Mouse (Mus musculus) T-helper 17 cell (primary cell): ENCODE data around the gene Ttc14.

Source experiments
- in situ Hi-C, 2 experiments: fragments of 300-600 bp; cut with MboI, MseI; formaldehyde crosslinking; loops; 1 replicate in 1 of 2; 2 replicates in 1 of 2; pipeline ENCODE4 v1.15.1; 2025; ENCODE audit warnings: high pct_unique_total_duplicates in 2 of 2

The Ttc14 gene

DNA sequence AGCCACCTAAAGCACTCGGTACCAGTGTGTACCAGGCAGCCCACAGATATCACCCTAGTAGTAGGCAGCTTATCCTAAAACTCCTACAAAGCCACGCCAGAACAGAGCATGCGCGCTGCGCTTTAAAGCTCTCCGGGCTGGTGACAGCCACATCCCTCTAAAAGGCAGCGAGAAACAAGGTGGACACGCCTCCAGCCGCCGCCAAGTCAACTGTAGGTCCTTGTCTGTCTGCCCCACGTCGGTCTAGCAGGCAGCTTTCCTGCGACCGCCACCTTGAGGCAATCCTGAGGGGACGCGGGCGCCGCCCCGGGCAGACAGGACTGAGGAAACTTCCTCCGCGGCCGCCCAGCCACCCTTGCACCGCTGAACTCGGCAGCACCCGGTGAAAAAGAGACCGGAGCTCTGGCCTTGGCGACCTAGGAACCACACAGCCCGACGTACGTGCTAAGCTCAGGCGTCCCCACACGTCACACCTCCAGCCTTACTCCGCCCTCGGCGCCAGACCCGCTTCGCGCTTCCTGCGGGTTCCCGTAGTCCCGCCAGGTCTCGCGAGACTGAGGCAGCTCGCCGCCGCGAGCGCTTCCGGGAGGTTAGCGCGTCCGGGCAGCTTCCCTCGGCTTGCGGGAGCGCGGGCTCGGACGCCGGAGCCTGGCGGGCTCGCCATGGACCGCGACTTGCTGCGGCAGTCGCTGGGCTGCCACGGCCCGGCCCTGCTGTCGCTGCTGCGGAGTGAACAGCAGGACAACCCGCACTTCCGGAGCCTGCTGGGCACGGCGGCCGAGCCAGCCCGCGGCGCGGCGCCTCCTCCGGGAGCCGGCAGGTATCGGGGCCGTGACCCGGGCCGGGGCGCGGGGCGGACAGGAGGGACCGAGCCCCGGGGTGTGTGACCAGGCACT lies at the start of gene Ttc14:
Ttc14 (plus strand) TSS at position 216 of the 896 bp plus-strand sequence.
- in situ Hi-C loops = loop anchor here (5.0 to 25.0 kb wide), 6 partner anchors 1058 to 1463 kb away; partner anchors contain the start of genes Mfn1 (in 1 of the 2), Zfp639 (in 1 of the 2) and Zmat3 (in 1 of the 2)

DNA sequence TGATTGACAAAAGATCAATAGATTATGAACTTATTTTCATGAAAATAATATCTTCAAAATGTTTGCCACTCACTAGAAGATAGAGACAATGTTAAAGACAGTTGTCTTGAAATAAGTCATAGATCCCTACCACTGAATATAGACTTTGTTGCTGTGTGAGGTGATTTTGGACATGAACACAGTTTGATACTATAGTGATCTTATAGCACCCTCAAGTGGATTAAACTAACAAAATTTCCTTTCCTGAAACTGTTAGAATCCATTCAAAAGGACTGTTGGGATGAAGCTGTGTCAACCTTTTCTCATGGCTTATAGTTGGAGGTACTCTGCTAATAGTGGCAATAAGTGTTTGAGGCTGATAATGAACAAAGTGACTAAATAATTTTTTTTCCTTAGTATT lies 8.7 kb upstream of the Ttc14 start:
- in situ Hi-C loops = loop anchor here in 1 of 2 experiments (25.0 kb wide), 1 partner anchor 1454 kb away; no protein-coding TSS in a partner anchor

GRCm38 (mm10) chr3:33800513-33800820 lies 835 bp downstream of the Ttc14 start:
- in situ Hi-C loops = loop anchor here (5.0 to 25.0 kb wide), 5 partner anchors 1058 to 1438 kb away; partner anchors contain the start of genes Mfn1 (in 1 of the 2), Zfp639 (in 1 of the 2) and Zmat3 (in 1 of the 2)

DNA sequence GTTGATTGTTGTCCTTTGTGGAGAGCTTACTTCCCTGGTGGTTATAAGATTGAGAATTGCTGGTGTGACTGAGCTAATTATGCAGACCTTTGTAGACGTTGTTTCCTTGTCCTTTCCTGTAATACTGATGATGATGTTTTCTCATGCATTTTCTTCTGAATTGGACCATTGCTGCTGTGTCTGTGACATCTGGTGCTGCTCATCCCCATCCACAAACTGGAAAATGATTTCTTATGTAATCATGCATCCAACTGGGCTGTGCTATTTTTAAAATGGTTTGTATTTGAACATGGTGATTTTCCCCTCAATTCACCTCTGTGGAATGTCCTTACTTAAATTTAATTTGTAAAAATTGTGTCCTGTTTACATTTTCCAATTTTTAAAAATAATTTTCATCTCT lies 7.5 kb downstream of the Ttc14 start:
- in situ Hi-C loops = loop anchor here (10.0 to 25.0 kb wide), 4 partner anchors 1092 to 1445 kb away; partner anchors contain the start of genes Mfn1 (in 1 of the 2), Zfp639 (in 1 of the 2) and Zmat3 (in 1 of the 2)

DNA sequence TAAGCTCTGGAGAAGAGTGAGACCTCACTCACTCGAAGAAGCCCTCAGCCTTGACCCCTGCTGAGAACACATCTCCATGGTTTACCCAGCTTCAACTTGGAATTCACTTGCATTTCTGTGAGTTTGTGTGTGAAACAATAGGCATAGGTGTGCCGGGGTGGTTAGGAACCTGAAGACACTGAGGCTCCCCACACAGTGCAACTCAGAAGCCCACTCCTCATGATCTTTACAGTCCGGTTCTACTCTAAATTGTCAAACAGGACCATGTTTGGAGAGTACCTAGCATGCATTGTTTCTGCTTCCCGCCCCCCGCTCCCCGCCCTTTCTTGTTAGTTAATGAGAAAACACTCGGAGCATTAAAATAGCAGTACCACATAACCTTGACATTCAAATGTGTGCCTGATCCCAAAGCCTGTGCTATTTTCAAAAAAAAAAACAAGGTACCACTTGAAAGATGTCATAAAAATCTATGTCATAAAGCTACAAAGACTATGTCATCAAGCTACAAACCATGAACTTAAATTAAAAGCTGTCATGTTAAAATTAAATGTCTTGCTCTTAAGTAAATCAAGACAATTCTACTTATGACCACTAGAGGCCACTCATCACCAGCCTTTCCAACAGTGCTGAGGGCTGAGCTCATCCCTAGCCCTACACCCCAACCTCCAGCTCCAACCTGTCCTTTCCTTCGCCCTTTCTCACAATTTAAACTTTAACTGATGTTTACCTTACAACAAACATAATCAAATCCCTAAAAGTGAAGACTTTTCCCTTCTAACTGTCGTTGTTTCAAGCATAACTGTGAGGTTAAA lies 24.7 kb downstream of the Ttc14 start:
- in situ Hi-C loops = loop anchor here (5.0 to 25.0 kb wide), 4 partner anchors 93 to 1462 kb away; partner anchors contain the start of genes Mfn1 (in 1 of the 2), Zfp639 (in 1 of the 2) and Zmat3 (in 1 of the 2)

DNA sequence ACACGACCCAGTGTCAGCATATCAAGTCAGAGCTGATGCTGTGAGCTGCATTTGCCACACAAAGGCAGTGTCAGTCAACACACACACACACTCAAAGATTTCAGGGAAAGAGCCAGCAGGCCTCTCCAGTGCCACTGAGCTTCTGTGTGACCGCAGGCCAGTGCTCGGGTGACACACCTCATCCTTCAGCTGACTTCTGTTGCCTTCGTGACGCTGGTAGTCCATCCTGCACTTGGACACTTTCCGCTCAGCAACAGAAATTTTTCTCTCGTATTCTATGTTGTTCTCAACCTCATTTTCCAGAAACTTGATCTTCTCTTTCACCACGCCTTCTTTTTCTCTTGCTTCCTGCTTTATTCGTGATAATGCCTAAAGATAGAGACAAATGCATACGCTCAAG lies 32.7 kb downstream of the Ttc14 start:
- in situ Hi-C loops = loop anchor here in 1 of 2 experiments (25.0 kb wide), 1 partner anchor 255 kb away; the partner anchor contains the start of gene Dnajc19

DNA sequence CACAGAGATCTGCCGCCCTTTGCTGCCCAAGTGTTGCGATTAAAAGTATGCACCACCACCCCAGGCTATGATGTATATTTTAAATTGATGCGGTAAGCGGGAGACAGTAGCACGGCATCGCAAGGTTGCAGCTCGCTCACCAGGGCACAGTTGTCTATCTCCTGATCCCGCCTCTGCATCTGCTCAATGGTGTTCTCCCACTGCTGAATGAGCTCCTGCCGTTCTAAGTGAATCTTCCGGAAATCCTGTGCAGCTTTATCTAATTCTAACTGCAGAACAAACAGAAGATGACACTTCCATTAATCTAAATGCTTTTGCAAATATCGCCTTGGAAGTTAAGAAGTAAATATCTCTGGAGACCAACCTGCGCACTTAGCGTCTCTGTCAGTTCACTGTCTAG lies 36.9 kb downstream of the Ttc14 start:
- in situ Hi-C loops = loop anchor here in 1 of 2 experiments (25.0 kb wide), 1 partner anchor 251 kb away; the partner anchor contains the start of gene Dnajc19

DNA sequence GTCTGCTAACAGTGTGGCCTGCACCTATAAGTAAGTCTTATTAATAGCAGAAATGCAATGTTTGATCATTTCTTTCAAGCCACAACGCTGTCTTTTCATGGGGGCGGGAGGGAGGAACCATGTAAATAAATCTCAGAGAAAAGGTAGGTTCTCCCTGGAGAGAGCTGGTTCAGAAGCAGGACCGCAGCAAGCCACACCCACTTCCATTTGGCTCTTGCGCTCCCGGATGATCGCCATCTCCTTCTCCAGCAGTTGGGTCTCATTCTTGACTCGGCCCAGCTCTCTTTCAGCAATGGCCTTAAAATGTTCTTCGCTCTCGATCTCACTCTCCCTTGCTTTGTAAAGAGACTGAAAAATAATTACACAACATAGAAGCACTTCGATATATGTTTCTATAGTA lies 39.2 kb downstream of the Ttc14 start:
- in situ Hi-C loops = loop anchor here in 1 of 2 experiments (25.0 kb wide), 1 partner anchor 248 kb away; the partner anchor contains the start of gene Dnajc19

DNA sequence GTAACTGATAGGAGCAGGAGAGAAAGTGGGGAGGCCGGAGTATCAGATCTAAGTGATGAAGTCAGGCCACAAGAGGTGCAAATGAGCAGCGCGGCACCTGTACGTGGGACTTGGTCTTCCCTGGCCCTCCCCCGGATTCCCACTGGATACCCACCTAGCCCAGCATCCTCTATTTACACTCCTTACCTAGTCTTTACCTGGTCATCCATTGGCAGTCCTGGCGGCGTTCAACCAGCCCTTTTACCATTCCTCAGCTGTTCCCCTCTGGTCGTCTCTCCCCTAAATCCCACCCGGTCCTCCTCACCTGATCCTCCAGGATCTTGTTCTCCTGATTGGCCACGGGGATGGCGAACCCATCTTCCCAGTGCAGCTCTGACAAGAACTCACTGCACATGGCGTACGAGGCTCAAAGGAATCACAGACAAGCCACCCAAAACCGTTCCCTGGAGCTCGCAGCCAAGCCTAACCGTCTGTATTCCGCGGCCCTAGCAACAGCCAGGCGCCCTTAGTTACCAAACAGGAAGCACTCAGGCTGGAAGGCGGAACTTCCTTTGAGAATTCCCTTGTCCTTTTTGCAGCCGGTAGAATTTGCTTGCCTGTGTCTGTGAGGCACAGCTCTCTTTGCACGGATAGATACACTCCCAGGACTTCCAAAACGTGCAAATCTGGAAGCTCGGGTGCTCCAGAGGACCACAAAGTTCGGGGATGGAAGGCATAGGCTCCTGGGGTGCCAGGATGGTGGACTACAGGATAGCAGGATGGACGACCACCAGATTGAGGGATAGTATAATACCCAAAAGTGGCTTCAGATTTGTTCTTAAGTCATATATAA lies 44.4 kb downstream of the Ttc14 start, which contains the start of gene Ccdc39:
Ccdc39 (minus strand) TSS at position 510 of the 832 bp plus-strand sequence.
- in situ Hi-C loops = loop anchor here in 1 of 2 experiments (25.0 kb wide), 1 partner anchor 243 kb away; the partner anchor contains the start of gene Dnajc19

- in situ Hi-C loops = loop anchor here in 1 of 2 experiments (25.0 kb wide), 1 partner anchor 241 kb away; the partner anchor contains the start of gene Dnajc19
Measured at GRCm38 (mm10) chr3:33846639-33847038, 47.0 kb downstream of the Ttc14 start.

DNA sequence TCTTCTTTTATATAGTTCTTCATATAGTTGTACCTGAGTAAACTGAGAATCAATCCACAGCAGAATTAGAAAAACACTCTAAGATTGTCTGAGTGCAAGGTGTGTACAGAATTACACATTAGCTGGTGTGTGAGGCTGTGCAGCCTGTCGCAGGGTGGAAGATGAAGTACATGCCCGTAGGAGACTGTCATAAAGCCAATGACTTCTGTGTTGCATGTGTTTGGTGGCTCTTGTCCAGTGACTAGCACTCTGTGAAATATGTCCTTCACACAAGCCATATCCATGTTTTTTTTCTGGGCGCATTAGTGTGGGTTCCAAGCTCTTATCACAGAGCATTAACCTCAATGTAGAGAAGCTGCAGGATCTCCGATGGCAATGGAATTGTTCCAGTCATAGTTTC lies 51.2 kb downstream of the Ttc14 start:
- in situ Hi-C loops = no loop called here

DNA sequence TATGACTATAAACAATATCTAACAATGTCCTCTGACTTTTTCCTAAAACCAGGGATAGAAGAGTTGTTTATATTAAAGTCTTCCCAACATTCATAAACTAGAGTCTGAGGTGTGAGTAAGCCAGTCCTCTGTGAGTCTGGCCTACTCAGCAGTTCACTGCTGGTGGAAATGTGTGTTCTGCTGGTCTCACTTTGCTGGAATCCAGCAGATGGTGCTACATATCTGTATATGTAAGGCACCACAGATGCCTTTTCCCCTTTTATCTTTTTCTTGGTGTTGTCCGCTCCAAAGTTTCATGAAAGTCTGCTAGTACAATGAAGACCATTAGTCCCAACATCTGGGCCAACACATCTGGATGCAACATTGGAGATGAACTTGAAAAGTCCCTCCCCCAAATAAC lies 53.4 kb downstream of the Ttc14 start:
- in situ Hi-C loops = no loop called here

GRCm38 (mm10) chr3:33858939-33859338 lies 59.3 kb downstream of the Ttc14 start:
- in situ Hi-C loops = no loop called here

DNA sequence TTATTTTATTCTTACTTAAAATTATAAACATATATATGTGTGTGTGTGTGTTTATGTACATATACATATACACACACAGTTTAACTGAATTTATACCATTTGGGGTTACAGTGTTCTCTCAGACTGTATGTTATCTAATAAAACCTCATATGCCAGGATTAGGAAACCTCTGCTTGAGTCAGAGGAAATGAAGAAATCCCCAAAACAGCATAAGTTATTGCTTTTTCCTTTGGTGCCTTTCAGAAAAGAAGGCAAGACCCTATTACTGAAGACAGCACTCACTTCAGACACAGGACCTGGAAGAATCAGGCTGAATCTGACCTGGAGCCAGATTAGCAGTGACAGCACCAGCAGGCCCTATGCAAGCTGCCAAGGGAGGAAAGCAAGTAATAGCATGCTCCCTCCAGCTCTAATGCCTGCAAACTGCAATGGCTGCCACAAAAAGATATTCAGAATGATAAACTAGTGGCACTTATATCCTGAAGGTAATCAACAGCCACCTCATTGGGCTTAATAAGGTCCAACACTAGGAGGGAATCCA lies 64.4 kb downstream of the Ttc14 start:
- in situ Hi-C loops = no loop called here
